Mouse (Mus musculus): Measurements from ENCODE around the gene Rbpms2. TPM values are rescaled to one million over a fixed set of nuclear protein-coding genes. Genes with fewer than 3 reads are reported as not detected.

The Rbpms2 gene
- polyA plus RNA-seq, 1 experiment from 2014 or later: 6.5 TPM

GRCm38 (mm10) chr9:65629767-65630630, 551 bp downstream of the Rbpms2 start:
- WGBS: under 1% methylated on average over 36 of the region's 83 CpGs
- peak; percentile 64 for DNase-seq (ENCODE audit: low spot score)
- Histone ChIP-seq H3K4me3 (ENCODE audit: low read depth, low read length) (peak overlapping the region; percentile 62), H3K9ac (replicated peaks; ENCODE audit: low read depth) (peak overlapping the region; percentile 34), H3K9me3 (ENCODE audit: low read length) (no peaks in the 10 kb centered on the region), H3K27ac (ENCODE audit: low read length) (0 out of 2 replicates have a peak overlapping the region, but pooled peaks have one; percentile 14), H3K4me1 (ENCODE audit: insufficient read depth, low read depth, low read length) (no peaks in the 10 kb centered on the region), H3K36me3 (ENCODE audit: insufficient read depth, low read length) (no peaks in the 10 kb centered on the region), H3K27me3 (replicated peaks; ENCODE audit: insufficient read depth, low read length) (no peaks in the 10 kb centered on the region), H3K4me2 (replicated peaks; ENCODE audit: low read depth, low read length) (peak overlapping the region; percentile 98)
- ATAC-seq: peak; percentile 95
- no peak for TF ChIP-seq CTCF (IDR thresholded peaks at IDR 0.05)

- 3% methylated on average over 48 of the region's 78 CpGs for WGBS
- Histone ChIP-seq H3K9ac (replicated peaks; ENCODE audit: low read depth) (peak overlapping the region; percentile 9; the same call in 1 of the 2 replicates), H3K27me3 (replicated peaks; ENCODE audit: insufficient read depth, low read length) (no peaks in the 10 kb centered on the region), H3K4me3 (ENCODE audit: low read depth, low read length) (peak overlapping the region; percentile 62), H3K36me3 (ENCODE audit: insufficient read depth, low read length) (no peaks in the 10 kb centered on the region), H3K9me3 (ENCODE audit: low read length) (no peaks in the 10 kb centered on the region), H3K4me1 (ENCODE audit: insufficient read depth, low read depth, low read length) (no peaks in the 10 kb centered on the region), H3K4me2 (replicated peaks; ENCODE audit: low read depth, low read length) (peak overlapping the region; percentile 98), H3K27ac (ENCODE audit: low read length) (0 out of 2 replicates have a peak overlapping the region, but pooled peaks have one; percentile 14)
- peak; percentile 46 for DNase-seq (ENCODE audit: low spot score)
- TF ChIP-seq EP300 (IDR thresholded peaks at IDR 0.05): no peak
- TF ChIP-seq CTCF (IDR thresholded peaks at IDR 0.05): no peak
- ATAC-seq: peak; percentile 56
Observed at GRCm38 (mm10) chr9:65630631-65631353, 1.3 kb downstream of the Rbpms2 start.

- TF ChIP-seq EP300 (IDR thresholded peaks at IDR 0.05): no peak
- TF ChIP-seq CTCF (IDR thresholded peaks at IDR 0.05): no peak
- no peak for ATAC-seq
- Histone ChIP-seq H3K36me3 (ENCODE audit: insufficient read depth, low read length) (no peaks in the 10 kb centered on the region), H3K4me3 (ENCODE audit: low read depth, low read length) (peak overlapping the region; percentile 62), H3K9me3 (ENCODE audit: low read length) (no peaks in the 10 kb centered on the region), H3K27ac (ENCODE audit: low read length) (no peak overlapping the region), H3K9ac (replicated peaks; ENCODE audit: low read depth) (no peak overlapping the region), H3K4me1 (ENCODE audit: insufficient read depth, low read depth, low read length) (no peaks in the 10 kb centered on the region), H3K4me2 (replicated peaks; ENCODE audit: low read depth, low read length) (peak overlapping the region; percentile 98), H3K27me3 (replicated peaks; ENCODE audit: insufficient read depth, low read length) (no peaks in the 10 kb centered on the region)
- WGBS: 34% methylated on average over 16 of the region's 16 CpGs
- no peak for DNase-seq (ENCODE audit: low spot score)
Observed at GRCm38 (mm10) chr9:65631354-65632021, 2.0 kb downstream of the Rbpms2 start.

- DNase-seq (ENCODE audit: low spot score) (no peak), ATAC-seq (no peak)
- Histone ChIP-seq H3K36me3 (ENCODE audit: insufficient read depth, low read length) (no peaks in the 10 kb centered on the region), H3K27ac (ENCODE audit: low read length) (no peak overlapping the region), H3K9me3 (ENCODE audit: low read length) (no peaks in the 10 kb centered on the region), H3K9ac (replicated peaks; ENCODE audit: low read depth) (no peak overlapping the region), H3K27me3 (replicated peaks; ENCODE audit: insufficient read depth, low read length) (no peaks in the 10 kb centered on the region), H3K4me2 (replicated peaks; ENCODE audit: low read depth, low read length) (no peak overlapping the region), H3K4me1 (ENCODE audit: insufficient read depth, low read depth, low read length) (no peaks in the 10 kb centered on the region), H3K4me3 (ENCODE audit: low read depth, low read length) (no peak overlapping the region)
- TF ChIP-seq CTCF (IDR thresholded peaks at IDR 0.05) (no peak), EP300 (IDR thresholded peaks at IDR 0.05) (no peak)
- 63% methylated on average over 1 of the region's 1 CpGs for WGBS
Observed at GRCm38 (mm10) chr9:65635766-65636165, 6.3 kb downstream of the Rbpms2 start.

- WGBS: 82% methylated on average over 4 of the region's 4 CpGs
- no peak for ATAC-seq
Observed at GRCm38 (mm10) chr9:65636926-65637325, 7.5 kb downstream of the Rbpms2 start.

GRCm38 (mm10) chr9:65639065-65639464, 9.6 kb downstream of the Rbpms2 start:
- TF ChIP-seq EP300 (IDR thresholded peaks at IDR 0.05) (no peak), CTCF (IDR thresholded peaks at IDR 0.05) (no peak)
- no peak overlapping the region for H3K27ac ChIP-seq (ENCODE audit: low read length)
- H3K4me1 ChIP-seq (ENCODE audit: insufficient read depth, low read depth, low read length): no peaks in the 10 kb centered on the region
- DNase-seq (ENCODE audit: low spot score) (no peak), ATAC-seq (no peak)
- WGBS: 62% methylated on average over 5 of the region's 5 CpGs
- no peak overlapping the region for H3K4me3 ChIP-seq (ENCODE audit: low read depth, low read length)
- no peaks in the 10 kb centered on the region for H3K36me3 ChIP-seq (ENCODE audit: insufficient read depth, low read length)
- no peak overlapping the region for H3K4me2 ChIP-seq (replicated peaks; ENCODE audit: low read depth, low read length)
- no peaks in the 10 kb centered on the region for H3K27me3 ChIP-seq (replicated peaks; ENCODE audit: insufficient read depth, low read length)
- no peaks in the 10 kb centered on the region for H3K9me3 ChIP-seq (ENCODE audit: low read length)
- no peak overlapping the region for H3K9ac ChIP-seq (replicated peaks; ENCODE audit: low read depth)

More at GRCm38 (mm10) chr9:65636926-65637325, 7.5 kb downstream of the Rbpms2 start:
- no peaks in the 10 kb centered on the region for H3K4me1 ChIP-seq (ENCODE audit: insufficient read depth, low read depth, low read length)
- DNase-seq (ENCODE audit: low spot score): no peak
- no peaks in the 10 kb centered on the region for H3K36me3 ChIP-seq (ENCODE audit: insufficient read depth, low read length)
- no peaks in the 10 kb centered on the region for H3K9me3 ChIP-seq (ENCODE audit: low read length)
- no peak overlapping the region for H3K9ac ChIP-seq (replicated peaks; ENCODE audit: low read depth)
- no peak overlapping the region for H3K4me3 ChIP-seq (ENCODE audit: low read depth, low read length)
- no peak overlapping the region for H3K4me2 ChIP-seq (replicated peaks; ENCODE audit: low read depth, low read length)
- no peaks in the 10 kb centered on the region for H3K27me3 ChIP-seq (replicated peaks; ENCODE audit: insufficient read depth, low read length)
- no peak overlapping the region for H3K27ac ChIP-seq (ENCODE audit: low read length)
- TF ChIP-seq EP300 (IDR thresholded peaks at IDR 0.05) (no peak), CTCF (IDR thresholded peaks at IDR 0.05) (no peak)

All from lung, postnatal 0 days (tissue).